Mouse (Mus musculus) neural tube, embryonic 11.5 days (tissue): ENCODE results near the gene Tctex1d4. TPM values are rescaled to one million over a fixed set of nuclear protein-coding genes. Genes with fewer than 3 reads are reported as not detected.
A peak's percentile ranks its signal among the peaks of the same experiment; 100 is the strongest.

Experiments used
- ATAC-seq: fragments of 200-750 bp; cut with Nextera tagmentation; 2 replicates; pipeline ENCODE4 v1.8.0; 2017; ENCODE audit warnings: moderate number of reproducible peaks, mild to moderate bottlenecking, moderate TSS enrichment, moderate library complexity; ENCODE audit not compliant: insufficient read depth, low FRiP score, low TSS enrichment
- DNase-seq: peaks from one replicate; pipeline ENCODE4 v3.0.0-alpha.2; 2015; ENCODE audit warnings: low spot score
- H3K27ac ChIP-seq: fragments of 300-500 bp; sonication (generic); 2 replicates; pipeline ENCODE4 v1.5.1; 2014; ENCODE audit warnings: low read depth, mild to moderate bottlenecking, low read length
- H3K27me3 ChIP-seq: fragments of 300-500 bp; sonication (generic); 2 replicates; pipeline ENCODE4 v1.6.1; 2014; ENCODE audit warnings: mild to moderate bottlenecking, low read length, mixed read lengths; ENCODE audit not compliant: control insufficient read depth, insufficient read depth
- H3K36me3 ChIP-seq: fragments of 300-500 bp; sonication (generic); 2 replicates; pipeline ENCODE4 v1.6.1; 2014; ENCODE audit warnings: mild to moderate bottlenecking, low read length, moderate library complexity, mixed read lengths; ENCODE audit not compliant: control insufficient read depth, insufficient read depth
- H3K4me1 ChIP-seq: fragments of 300-500 bp; sonication (generic); 2 replicates; pipeline ENCODE4 v1.6.1; 2014; ENCODE audit warnings: low read length, mixed read lengths; ENCODE audit not compliant: control insufficient read depth, insufficient read depth
- H3K4me2 ChIP-seq: fragments of 300-500 bp; sonication (generic); 2 replicates; pipeline ENCODE4 v1.6.1; 2014; ENCODE audit warnings: low read depth, mild to moderate bottlenecking, moderate library complexity
- H3K4me3 ChIP-seq: fragments of 300-500 bp; sonication (generic); 2 replicates; pipeline ENCODE4 v1.5.1; 2014; ENCODE audit warnings: low read depth, low read length
- H3K9ac ChIP-seq: fragments of 300-500 bp; sonication (generic); 2 replicates; pipeline ENCODE4 v1.6.1; 2014; ENCODE audit warnings: mild to moderate bottlenecking, low read length
- H3K9me3 ChIP-seq: fragments of 300-500 bp; sonication (generic); 2 replicates; pipeline ENCODE4 v1.6.1; 2016; ENCODE audit warnings: low read length; ENCODE audit not compliant: control insufficient read depth
- WGBS: fragments of 180-500 bp; shearing (Covaris S2); extraction: QIAGEN DNeasy Blood & Tissue Kit; methylation state at CpG from one replicate; pipeline ENCODE4 v1.1.7; 2014; 5-methylcytosine and 5-hydroxymethylcytosine counted together
- polyA plus RNA-seq: library from polyadenylated mRNA; unstranded; fragments of >200 nt; fragmentation: Nextera tagmentation; extraction: Ambion mirVana; gene quantifications from 2 replicates; pipeline ENCODE4 v1.2.1, GENCODE M21; 2014

The Tctex1d4 gene
- polyA plus RNA-seq, result not detected in 2 replicates

DNA sequence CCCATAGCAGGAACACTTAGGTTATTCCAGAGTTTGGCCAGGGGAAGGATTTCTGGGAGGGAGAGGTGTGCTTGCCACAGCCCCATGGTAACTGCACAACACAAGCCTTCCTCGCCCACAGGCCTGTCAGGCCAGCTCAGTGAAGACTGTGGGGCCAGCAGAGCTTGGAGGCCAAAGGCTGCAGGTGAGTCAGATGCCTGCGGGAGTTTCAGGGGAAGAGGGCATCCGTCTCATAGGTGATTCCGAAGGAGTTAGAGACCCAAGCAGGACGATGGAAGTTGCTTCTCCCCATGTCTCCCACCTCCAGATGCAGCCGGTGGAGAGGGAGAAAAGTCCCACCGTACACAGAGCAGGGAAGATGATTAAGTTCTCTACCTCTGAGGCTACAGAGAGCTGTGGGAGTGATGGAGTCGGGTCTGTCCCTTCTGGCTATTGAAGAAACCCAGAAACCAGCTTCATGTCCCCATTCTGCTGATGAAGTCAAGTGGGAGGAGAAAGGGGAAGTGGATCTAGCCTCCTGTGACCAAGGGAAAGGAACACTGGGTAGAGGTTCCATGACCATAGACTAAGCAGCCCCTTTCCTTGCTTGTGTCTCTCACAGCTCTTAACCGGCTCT is at the start of gene Tctex1d4:
Gene Tctex1d4 (plus strand): TSS at position 120 of the 616 bp plus-strand sequence.
- H3K27me3 ChIP-seq, result no peaks in the 10 kb centered on the region
- peaks cover 3% of the 10 kb centered on the region for H3K36me3 ChIP-seq
- DNase-seq (no peak), ATAC-seq (no peak)
- H3K4me1 ChIP-seq, result peaks cover 33% of the 10 kb centered on the region
- H3K9me3 ChIP-seq, result no peaks in the 10 kb centered on the region
- peak within 1 kb of the TSS; percentile 56 for H3K9ac ChIP-seq
- H3K4me3 ChIP-seq, result no peak within 1 kb of the TSS
- H3K4me2 ChIP-seq, result no peak within 1 kb of the TSS
- 88% methylated on average over 9 of the region's 9 CpGs for WGBS
- H3K27ac ChIP-seq, result peak within 1 kb of the TSS; percentile 72

DNA sequence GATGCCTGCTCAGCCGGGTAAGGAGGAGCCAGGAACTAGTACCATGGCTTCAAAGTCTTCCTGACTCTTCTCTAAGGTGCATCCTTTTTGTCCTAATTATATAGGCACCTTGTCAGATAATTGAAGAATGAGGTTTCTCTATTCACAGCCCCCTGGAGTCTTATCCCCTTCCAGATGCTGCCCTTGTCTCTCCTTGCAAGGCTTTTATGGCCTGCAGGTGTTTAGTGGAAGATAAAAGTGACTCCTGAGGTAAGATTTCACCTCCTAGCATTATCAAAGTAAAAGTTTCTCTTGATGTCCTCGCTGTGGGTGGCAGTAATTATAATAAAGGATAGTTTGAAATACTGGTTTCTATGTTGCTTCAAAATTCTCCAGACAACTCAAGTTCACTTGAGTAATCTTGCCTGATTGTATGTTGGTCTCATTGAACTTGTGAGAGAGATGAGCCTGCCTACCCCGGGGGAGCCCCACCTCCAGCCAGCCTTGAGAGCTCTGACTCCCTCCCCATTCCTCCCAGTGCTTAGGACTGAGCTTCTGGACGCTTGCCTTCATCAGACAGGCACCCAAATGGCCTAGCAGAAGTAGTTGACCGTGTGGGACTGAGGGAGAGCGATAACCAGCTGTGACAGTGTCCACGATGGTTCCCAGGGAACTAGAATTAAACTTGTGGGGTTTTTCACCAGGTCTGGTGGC is 38.5 kb upstream of the Tctex1d4 start:
- DNase-seq, result no peak
- H3K9me3 ChIP-seq, result no peaks in the 10 kb centered on the region
- H3K27me3 ChIP-seq, result no peaks in the 10 kb centered on the region
- H3K9ac ChIP-seq, result no peak overlapping the region
- no peak overlapping the region for H3K4me3 ChIP-seq
- no peaks in the 10 kb centered on the region for H3K4me1 ChIP-seq
- 68% methylated on average over 7 of the region's 7 CpGs for WGBS
- no peak overlapping the region for H3K27ac ChIP-seq
- no peak for ATAC-seq
- no peak overlapping the region for H3K4me2 ChIP-seq
- no peaks in the 10 kb centered on the region; the same call in 1 of the 2 replicates for H3K36me3 ChIP-seq

DNA sequence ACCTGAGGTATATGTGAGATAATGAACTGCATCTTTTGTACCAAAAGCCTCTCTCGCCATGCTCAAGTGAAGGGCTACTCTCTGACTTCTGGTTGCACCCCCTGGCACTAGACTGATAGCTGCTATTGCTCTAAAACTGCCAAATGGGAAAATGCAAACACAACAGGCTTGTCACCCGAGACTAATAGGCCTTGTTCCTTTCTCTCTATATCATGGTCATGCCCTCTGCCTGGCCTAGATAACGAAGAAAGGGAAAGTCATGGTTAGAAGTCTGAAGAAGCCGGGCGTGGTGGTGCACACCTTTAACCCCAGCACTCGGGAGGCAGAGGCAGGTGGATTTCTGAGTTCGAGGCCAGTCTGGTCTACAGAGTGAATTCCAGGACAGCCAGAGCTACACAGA is 36.0 kb upstream of the Tctex1d4 start:
- H3K36me3 ChIP-seq, result no peaks in the 10 kb centered on the region
- no peak overlapping the region for H3K4me2 ChIP-seq
- no peaks in the 10 kb centered on the region for H3K4me1 ChIP-seq
- no peak overlapping the region for H3K9ac ChIP-seq
- ATAC-seq (no peak), DNase-seq (no peak)
- H3K4me3 ChIP-seq, result no peak overlapping the region
- no peaks in the 10 kb centered on the region for H3K9me3 ChIP-seq
- H3K27ac ChIP-seq, result no peak overlapping the region
- H3K27me3 ChIP-seq, result 0 out of 2 replicates have a peak, but pooled peaks cover 6% of the 10 kb centered on the region
- WGBS, result 75% methylated on average over 7 of the region's 7 CpGs

DNA sequence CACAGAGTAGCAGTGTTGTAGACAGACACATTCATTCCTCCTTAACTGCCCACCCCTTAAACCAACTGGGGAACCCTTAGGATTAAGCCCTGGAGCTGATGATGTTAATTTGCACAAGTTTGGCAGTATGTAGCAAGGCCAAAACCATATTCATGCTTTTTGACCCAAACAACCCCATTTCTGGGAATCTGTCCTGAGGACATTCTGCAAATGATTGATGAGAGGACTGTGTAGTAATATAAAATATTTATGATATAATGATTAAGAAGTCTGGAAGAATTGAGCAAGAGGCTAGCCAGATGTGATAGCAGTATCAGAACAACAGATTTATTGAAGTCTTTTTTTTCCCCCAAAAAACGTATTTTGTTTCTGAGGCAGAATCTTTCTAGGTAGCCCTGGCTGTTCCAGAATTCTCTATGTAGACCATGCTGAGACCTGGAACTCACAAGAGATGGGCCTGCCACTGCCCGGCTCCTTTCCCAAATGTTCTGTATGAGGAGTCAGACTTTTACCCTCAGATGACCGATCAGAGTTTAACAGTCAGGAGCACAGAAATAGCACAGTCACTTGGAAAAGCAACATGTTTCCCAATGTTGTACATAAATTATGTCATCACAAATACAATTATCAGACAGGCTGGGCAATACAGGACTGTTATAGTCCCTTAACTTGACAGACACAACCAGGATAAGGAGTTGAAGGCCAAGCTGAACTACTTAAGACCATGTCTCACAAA is 31.8 kb upstream of the Tctex1d4 start:
- Histone ChIP-seq H3K36me3 (no peaks in the 10 kb centered on the region), H3K4me2 (no peak overlapping the region), H3K4me3 (no peak overlapping the region), H3K4me1 (peaks cover 8% of the 10 kb centered on the region), H3K27ac (no peak overlapping the region), H3K9me3 (no peaks in the 10 kb centered on the region), H3K9ac (no peak overlapping the region), H3K27me3 (0 out of 2 replicates have a peak, but pooled peaks cover 8% of the 10 kb centered on the region)
- ATAC-seq, result no peak
- DNase-seq, result no peak
- WGBS, result 81% methylated on average over 3 of the region's 3 CpGs

DNA sequence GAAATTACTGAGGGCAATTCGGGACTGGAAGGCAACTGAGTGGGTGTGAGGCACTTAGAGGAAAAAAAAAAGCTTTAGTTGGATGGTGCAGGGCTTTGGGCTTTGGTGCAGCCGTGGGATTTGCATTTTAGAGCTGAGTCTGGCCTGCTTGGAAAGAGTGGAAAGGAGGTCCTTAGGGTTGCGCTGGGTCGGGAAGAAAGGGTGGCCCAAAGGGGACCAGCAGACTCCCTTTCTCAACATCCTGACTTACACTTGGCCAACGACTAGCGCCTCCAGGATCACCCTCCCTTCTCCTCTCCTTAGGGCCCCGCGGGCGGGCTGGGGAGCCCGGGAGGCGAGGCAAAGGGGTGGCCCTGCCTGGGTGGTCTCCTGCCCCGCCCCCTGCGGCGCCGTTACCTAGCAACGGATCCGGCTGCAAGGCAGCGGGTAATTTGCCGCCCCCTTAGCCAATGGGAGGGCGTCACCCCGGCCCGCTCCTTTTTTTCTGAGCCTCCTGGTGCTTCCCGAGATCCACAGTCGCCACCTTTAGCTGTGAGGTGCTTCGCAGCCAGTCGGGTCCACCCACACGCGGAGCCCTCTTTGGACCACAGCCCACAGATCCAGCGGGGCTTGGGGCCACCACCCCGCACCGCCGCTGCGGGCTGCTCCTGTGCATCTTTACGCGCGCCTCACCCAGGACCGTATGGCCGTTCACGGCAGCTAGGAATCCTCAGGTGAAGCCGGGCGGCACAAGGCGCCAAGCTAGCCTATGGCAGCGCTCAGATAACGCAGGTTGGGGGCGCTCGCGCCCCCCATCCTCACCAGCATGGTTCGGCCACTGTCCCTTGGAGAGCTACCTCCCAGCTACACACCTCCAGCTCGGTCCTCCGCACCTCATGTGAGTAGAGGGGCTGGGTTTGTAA is 30.8 kb upstream of the Tctex1d4 start, which contains the start of gene Ptch2:
Gene Ptch2 (plus strand): TSS at position 525 of the 902 bp plus-strand sequence.
- no peaks in the 10 kb centered on the region for H3K36me3 ChIP-seq
- peaks cover 8% of the 10 kb centered on the region for H3K4me1 ChIP-seq
- H3K4me3 ChIP-seq, result peak within 1 kb of the TSS; percentile 53
- H3K27ac ChIP-seq, result no peak within 1 kb of the TSS
- H3K9me3 ChIP-seq, result no peaks in the 10 kb centered on the region
- peak; percentile 85 for ATAC-seq
- under 1% methylated on average over 49 of the region's 50 CpGs for WGBS
- H3K4me2 ChIP-seq, result peak within 1 kb of the TSS; percentile 83
- H3K27me3 ChIP-seq, result 0 out of 2 replicates have a peak, but pooled peaks cover 8% of the 10 kb centered on the region
- peak; percentile 88 for DNase-seq
- H3K9ac ChIP-seq, result peak within 1 kb of the TSS; percentile 53

- Histone ChIP-seq H3K4me2 (peak overlapping the region; percentile 83), H3K9ac (peak overlapping the region; percentile 53), H3K4me3 (peak overlapping the region; percentile 53), H3K27ac (no peak overlapping the region), H3K4me1 (peaks cover 8% of the 10 kb centered on the region), H3K36me3 (no peaks in the 10 kb centered on the region), H3K27me3 (0 out of 2 replicates have a peak, but pooled peaks cover 8% of the 10 kb centered on the region), H3K9me3 (no peaks in the 10 kb centered on the region)
- ATAC-seq, result no peak
- 9% methylated on average over 5 of the region's 5 CpGs for WGBS
- DNase-seq, result no peak
Observed at GRCm38 (mm10) chr4:117096666-117097065, 29.9 kb upstream of the Tctex1d4 start.

DNA sequence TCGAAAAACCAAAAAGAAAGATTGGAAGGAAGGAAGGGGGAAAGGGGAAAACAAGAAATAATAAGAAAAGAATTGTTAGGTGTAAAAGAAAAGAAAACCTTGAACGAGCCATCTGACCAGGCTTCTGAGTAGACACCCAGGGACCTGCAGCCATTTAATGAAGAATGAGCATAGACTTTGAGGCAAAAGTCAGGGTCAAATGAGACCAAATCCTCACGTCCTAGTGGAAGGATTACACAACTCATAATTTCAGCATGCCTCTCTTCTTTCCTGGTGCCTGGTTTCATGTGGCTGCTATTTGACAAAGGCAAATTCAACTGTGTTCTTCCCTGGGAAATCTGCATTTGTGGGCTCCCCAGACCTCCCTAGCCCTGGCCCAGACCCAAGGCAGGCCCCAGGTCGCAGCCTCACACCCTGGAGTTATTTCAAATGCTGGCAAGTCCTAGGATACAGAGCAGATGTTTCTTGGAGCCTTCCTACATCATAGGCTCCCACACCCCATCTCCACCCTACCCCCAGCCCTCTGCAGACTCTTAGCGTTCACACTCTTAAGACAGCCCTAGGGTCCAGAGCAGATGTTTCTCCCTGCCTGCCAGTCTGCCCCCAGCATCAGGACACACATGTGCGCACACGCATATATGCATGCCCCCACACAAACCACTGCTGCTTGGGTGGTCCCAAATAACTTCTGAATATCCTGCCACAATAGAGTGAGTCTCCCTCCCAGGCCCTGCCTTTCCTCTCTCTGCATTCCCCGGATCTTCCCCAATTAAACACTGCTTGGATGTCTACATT is 28.4 kb upstream of the Tctex1d4 start:
- Histone ChIP-seq H3K4me2 (no peak overlapping the region), H3K9me3 (no peaks in the 10 kb centered on the region), H3K4me1 (peaks cover 8% of the 10 kb centered on the region), H3K36me3 (no peaks in the 10 kb centered on the region), H3K27ac (no peak overlapping the region), H3K4me3 (no peak overlapping the region), H3K9ac (no peak overlapping the region), H3K27me3 (0 out of 2 replicates have a peak, but pooled peaks cover 8% of the 10 kb centered on the region)
- WGBS, result 61% methylated on average over 8 of the region's 8 CpGs
- DNase-seq (no peak), ATAC-seq (no peak)
